Mouse (Mus musculus): ENCODE results near the gene Obox5. TPM values are rescaled to one million over a fixed set of nuclear protein-coding genes. Genes with fewer than 3 reads are reported as not detected.
"Not testable (repeated sequence)": the region's sequence is repeated elsewhere in the genome, so short reads cannot be mapped to it uniquely, and the experiment has no call there.

The Obox5 gene
- not detected in 2 replicates for polyA plus RNA-seq (2012; rRNA removed)

DNA sequence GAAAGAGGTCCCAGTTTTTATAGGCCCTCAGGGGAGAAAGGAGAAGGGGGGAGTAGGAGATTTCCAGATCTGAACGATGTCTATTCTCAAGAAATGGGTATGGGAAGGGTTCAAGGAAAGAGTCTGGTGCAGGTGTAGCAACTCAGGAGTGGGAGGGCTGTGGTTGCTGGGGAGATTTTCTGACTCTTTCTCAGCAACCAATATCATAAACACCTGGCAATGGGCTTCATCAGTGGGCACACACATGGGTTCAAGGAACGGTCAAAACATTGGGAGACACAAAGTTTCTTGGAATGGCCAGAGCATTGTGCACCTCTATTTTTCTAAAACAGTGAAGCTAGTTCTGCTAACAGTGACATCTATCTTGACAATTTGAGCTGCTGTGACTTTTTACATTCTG lies at the start of gene Obox5:
Gene Obox5 (plus strand): TSS at position 301 of the 400 bp plus-strand sequence.
- WGBS: 77% methylated on average over 2 of the region's 2 CpGs
- not testable (repeated sequence) for DNase-seq; H3K4me1 ChIP-seq (ENCODE audit: control insufficient read depth, insufficient read depth, low read length); H3K4me3 ChIP-seq (replicated peaks; ENCODE audit: extremely low read depth, low read depth, low read length)

DNA sequence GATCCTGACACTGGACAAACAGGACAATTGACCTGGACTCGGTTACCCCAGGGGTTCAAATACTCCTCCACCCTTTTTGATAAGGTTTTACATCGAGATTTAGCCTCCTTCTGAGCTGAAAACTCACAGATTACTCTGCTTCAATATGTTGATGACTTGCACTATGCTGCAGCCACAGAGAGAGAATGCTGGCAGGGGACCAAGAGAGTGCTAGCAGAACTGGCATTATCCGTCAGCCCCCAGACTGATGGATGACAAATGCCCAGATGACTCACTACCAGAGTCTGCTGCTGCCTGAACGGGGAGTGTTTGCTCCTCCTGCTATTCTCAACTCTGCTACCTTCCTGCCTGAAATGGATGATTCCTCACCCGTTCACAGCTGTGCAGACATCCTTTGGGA lies 635 bp upstream of the Obox5 start:
- DNase-seq; H3K4me1 ChIP-seq (ENCODE audit: control insufficient read depth, insufficient read depth, low read length); H3K4me3 ChIP-seq (replicated peaks; ENCODE audit: extremely low read depth, low read depth, low read length): not testable (repeated sequence)
- WGBS: 60% methylated on average over 5 of the region's 5 CpGs

Other genes with a start within 250 kb of the Obox5 start
- gene Obox3, start 110.2 kb upstream of the Obox5 start, polyA plus RNA-seq (2012; rRNA removed): not detected in 2 replicates
- gene Obox6, start 89.5 kb downstream of the Obox5 start, polyA plus RNA-seq (2012; rRNA removed): not detected in 2 replicates
- gene Crx, start 129.8 kb downstream of the Obox5 start, polyA plus RNA-seq (2012; rRNA removed): not detected in 2 replicates
- gene Crxos, start 132.5 kb downstream of the Obox5 start, polyA plus RNA-seq (2012; rRNA removed): not detected in 2 replicates
- 480 and 641 TPM in 2 replicates for gene Selenow, start 172.3 kb downstream of the Obox5 start, polyA plus RNA-seq (2012; rRNA removed)
- 119 and 128 TPM in 2 replicates for gene Nop53, start 195.9 kb downstream of the Obox5 start, polyA plus RNA-seq (2012; rRNA removed)
- 219 and 232 TPM in 2 replicates for gene Ehd2, start 217.4 kb downstream of the Obox5 start, polyA plus RNA-seq (2012; rRNA removed)